Mouse (Mus musculus) testis, adult 2 months (tissue): Measurements from ENCODE around the gene Bclaf3.

ENCODE experiments used
- CTCF ChIP-seq: fragments of 200-500 bp; IDR thresholded peaks from 2 replicates; pipeline ENCODE4 v1.5.1; 2012; ENCODE audit warnings: low read depth, mild to moderate bottlenecking, inconsistent platforms, low read length, moderate library complexity; ENCODE audit not compliant: control insufficient read depth, insufficient read depth, insufficient replicate concordance
- POLR2A ChIP-seq: fragments of 200-500 bp; IDR thresholded peaks from 2 replicates; pipeline ENCODE4 v1.6.1; 2012; ENCODE audit warnings: low read depth, mild to moderate bottlenecking, inconsistent platforms, low read length, moderate library complexity; ENCODE audit not compliant: control insufficient read depth

- TF ChIP-seq POLR2A (no peak), CTCF (no peak)
Observed at GRCm38 (mm10) chrX:159509847-159510715, 16.4 kb upstream of the Bclaf3 start.
